Mouse (Mus musculus): ENCODE measurements at regions not wholly inside any gene's neighbourhood (a gene's known extent, or its start where the extent isn't known, plus 50 kb on each side); places are given as distances from the start of the nearest gene placed in this dataset.

DNA sequence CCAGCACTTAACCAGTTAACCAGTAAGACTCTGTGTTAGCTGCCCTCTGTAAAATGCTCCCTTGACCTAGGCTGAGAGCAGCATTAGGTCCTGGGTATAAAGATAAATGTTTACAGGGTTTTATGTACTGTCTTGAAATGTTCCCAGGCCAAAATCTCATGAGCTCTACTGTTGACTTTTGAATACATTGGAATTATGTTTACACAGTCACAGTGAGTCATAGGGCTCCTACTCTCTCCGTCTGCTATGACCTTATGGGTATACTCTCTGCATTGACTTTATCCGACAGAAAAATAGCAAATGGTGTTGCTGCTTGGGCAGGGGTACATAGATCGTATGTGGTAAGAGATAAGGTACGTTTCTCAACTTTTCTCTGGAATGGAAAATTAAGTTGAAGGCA lies 596.8 kb upstream of the Zeb2 start:
- no peak for TF ChIP-seq POLR2A (IDR thresholded peaks at IDR 0.05; ENCODE audit: borderline replicate concordance, extremely low read depth, insufficient read depth, insufficient read length)
- Histone ChIP-seq H3K4me1 (ENCODE audit: control insufficient read depth, insufficient read depth, low read length) (no peaks in the 10 kb centered on the region), H3K36me3 (ENCODE audit: control insufficient read depth, insufficient read depth, low read length) (no peaks in the 10 kb centered on the region), H3K9me3 (ENCODE audit: control insufficient read depth, low read length) (no peaks in the 10 kb centered on the region), H3K9ac (ENCODE audit: low read depth, low read length, severe bottlenecking) (no peak overlapping the region), H3K27me3 (ENCODE audit: control insufficient read depth, insufficient read depth, low read length) (no peaks in the 10 kb centered on the region), H3K4me2 (replicated peaks; ENCODE audit: low read depth, low read length, severe bottlenecking) (no peak overlapping the region), H3K4me3 (replicated peaks; ENCODE audit: low read length) (no peak overlapping the region), H3K27ac (replicated peaks; ENCODE audit: low read depth, low read length) (no peak overlapping the region)
- ATAC-seq (ENCODE audit: low FRiP score, low read depth) (no peak), DNase-seq (ENCODE audit: low spot score) (no peak)
- WGBS = 86% methylated on average over 4 of the region's 4 CpGs

DNA sequence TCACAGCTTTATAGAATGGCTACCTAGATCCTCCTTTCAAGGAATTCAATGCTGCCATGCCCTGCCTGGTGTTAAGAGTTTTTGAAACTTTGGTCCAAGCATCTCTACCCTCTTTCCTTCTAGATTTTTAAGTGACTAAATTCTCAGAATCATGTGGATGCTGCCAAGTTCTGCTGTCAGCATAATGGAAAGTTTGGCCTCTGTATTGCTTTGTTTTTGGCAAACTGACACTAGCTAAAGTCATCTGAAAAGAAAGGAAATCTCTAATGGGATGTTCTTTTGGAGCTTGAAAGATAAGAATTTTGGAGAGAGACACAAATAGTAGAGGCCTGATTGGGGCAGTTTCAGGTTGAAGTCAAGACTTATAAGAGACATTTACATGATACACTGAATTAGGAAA lies 589.8 kb upstream of the Zeb2 start:
- DNase-seq (ENCODE audit: low spot score) = no peak
- peaks cover 4% of the 10 kb centered on the region; the same call in 1 of the 2 replicates for H3K4me1 ChIP-seq (ENCODE audit: control insufficient read depth, insufficient read depth, low read length)
- H3K36me3 ChIP-seq (ENCODE audit: control insufficient read depth, insufficient read depth, low read length) = no peaks in the 10 kb centered on the region
- TF ChIP-seq POLR2A (IDR thresholded peaks at IDR 0.05; ENCODE audit: borderline replicate concordance, extremely low read depth, insufficient read depth, insufficient read length) = no peak
- no peak overlapping the region for H3K4me3 ChIP-seq (replicated peaks; ENCODE audit: low read length)
- H3K9me3 ChIP-seq (ENCODE audit: control insufficient read depth, low read length) = no peaks in the 10 kb centered on the region; the same call in 1 of the 2 replicates
- H3K27ac ChIP-seq (replicated peaks; ENCODE audit: low read depth, low read length) = no peak overlapping the region
- H3K4me2 ChIP-seq (replicated peaks; ENCODE audit: low read depth, low read length, severe bottlenecking) = no peak overlapping the region
- H3K9ac ChIP-seq (ENCODE audit: low read depth, low read length, severe bottlenecking) = no peak overlapping the region
- H3K27me3 ChIP-seq (ENCODE audit: control insufficient read depth, insufficient read depth, low read length) = no peaks in the 10 kb centered on the region
- ATAC-seq (ENCODE audit: low FRiP score, low read depth) = no peak

GRCm38 (mm10) chr2:45702511-45702910 lies 585.3 kb upstream of the Zeb2 start:
- peak; percentile 9 for DNase-seq (ENCODE audit: low spot score)
- H3K27ac ChIP-seq (replicated peaks; ENCODE audit: low read depth, low read length) = no peak overlapping the region
- no peaks in the 10 kb centered on the region for H3K27me3 ChIP-seq (ENCODE audit: control insufficient read depth, insufficient read depth, low read length)

DNA sequence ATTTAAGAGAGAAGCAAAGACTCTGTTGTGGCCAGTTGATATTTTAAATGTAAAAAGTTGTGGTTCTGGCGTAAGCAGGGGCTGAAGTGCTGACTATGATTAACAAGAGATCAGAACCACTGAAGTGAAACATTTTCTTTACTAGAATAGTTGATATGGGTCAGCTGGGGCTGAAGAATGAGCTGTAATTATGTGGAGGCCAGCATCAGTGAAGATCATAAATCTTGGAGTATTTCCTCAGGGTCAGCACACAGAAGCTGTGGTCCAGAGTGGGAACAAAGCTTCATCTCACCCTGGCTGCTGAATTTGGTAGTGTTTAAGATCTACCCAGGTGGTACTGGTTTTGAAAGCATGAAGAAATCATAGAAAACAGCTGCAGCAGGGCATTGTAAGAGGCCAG lies 583.4 kb upstream of the Zeb2 start:
- WGBS = 80% methylated on average over 1 of the region's 1 CpGs
- Histone ChIP-seq H3K4me1 (ENCODE audit: control insufficient read depth, insufficient read depth, low read length) (peaks cover 4% of the 10 kb centered on the region; the same call in 1 of the 2 replicates), H3K4me3 (replicated peaks; ENCODE audit: low read length) (no peak overlapping the region), H3K27me3 (ENCODE audit: control insufficient read depth, insufficient read depth, low read length) (no peaks in the 10 kb centered on the region), H3K27ac (replicated peaks; ENCODE audit: low read depth, low read length) (no peak overlapping the region), H3K4me2 (replicated peaks; ENCODE audit: low read depth, low read length, severe bottlenecking) (no peak overlapping the region), H3K9ac (ENCODE audit: low read depth, low read length, severe bottlenecking) (no peak overlapping the region), H3K36me3 (ENCODE audit: control insufficient read depth, insufficient read depth, low read length) (no peaks in the 10 kb centered on the region), H3K9me3 (ENCODE audit: control insufficient read depth, low read length) (no peaks in the 10 kb centered on the region)
- TF ChIP-seq POLR2A (IDR thresholded peaks at IDR 0.05; ENCODE audit: borderline replicate concordance, extremely low read depth, insufficient read depth, insufficient read length) = no peak
- DNase-seq (ENCODE audit: low spot score) (no peak), ATAC-seq (ENCODE audit: low FRiP score, low read depth) (no peak)

More at GRCm38 (mm10) chr2:45702511-45702910, 585.3 kb upstream of the Zeb2 start:
- Histone ChIP-seq H3K9ac (ENCODE audit: low read depth, low read length, severe bottlenecking) (no peak overlapping the region), H3K36me3 (ENCODE audit: control insufficient read depth, insufficient read depth, low read length) (no peaks in the 10 kb centered on the region), H3K4me1 (ENCODE audit: control insufficient read depth, insufficient read depth, low read length) (peaks cover 4% of the 10 kb centered on the region; the same call in 1 of the 2 replicates), H3K9me3 (ENCODE audit: control insufficient read depth, low read length) (no peaks in the 10 kb centered on the region; the same call in 1 of the 2 replicates), H3K4me3 (replicated peaks; ENCODE audit: low read length) (no peak overlapping the region), H3K4me2 (replicated peaks; ENCODE audit: low read depth, low read length, severe bottlenecking) (no peak overlapping the region)
- no peak for TF ChIP-seq POLR2A (IDR thresholded peaks at IDR 0.05; ENCODE audit: borderline replicate concordance, extremely low read depth, insufficient read depth, insufficient read length)
- no peak for ATAC-seq (ENCODE audit: low FRiP score, low read depth)

- Histone ChIP-seq H3K27me3 (ENCODE audit: control insufficient read depth, insufficient read depth, low read length) (no peaks in the 10 kb centered on the region), H3K27ac (replicated peaks; ENCODE audit: low read depth, low read length) (no peak overlapping the region), H3K36me3 (ENCODE audit: control insufficient read depth, insufficient read depth, low read length) (no peaks in the 10 kb centered on the region), H3K9ac (ENCODE audit: low read depth, low read length, severe bottlenecking) (no peak overlapping the region), H3K9me3 (ENCODE audit: control insufficient read depth, low read length) (no peaks in the 10 kb centered on the region), H3K4me3 (replicated peaks; ENCODE audit: low read length) (no peak overlapping the region), H3K4me1 (ENCODE audit: control insufficient read depth, insufficient read depth, low read length) (no peaks in the 10 kb centered on the region), H3K4me2 (replicated peaks; ENCODE audit: low read depth, low read length, severe bottlenecking) (no peak overlapping the region)
- 68% methylated on average over 8 of the region's 8 CpGs for WGBS
- TF ChIP-seq POLR2A (IDR thresholded peaks at IDR 0.05; ENCODE audit: borderline replicate concordance, extremely low read depth, insufficient read depth, insufficient read length) = no peak
- ATAC-seq (ENCODE audit: low FRiP score, low read depth) = no peak
- no peak for DNase-seq (ENCODE audit: low spot score)
These were observed 576.3 kb upstream of the Zeb2 start for GRCm38 (mm10) chr2:45693291-45694020.

Measured in limb, embryonic 14.5 days (tissue).